Mouse (Mus musculus) urinary bladder, adult 18-20 months (tissue): ENCODE measurements around the gene Fam240b.
A peak's percentile ranks its signal among the peaks of the same experiment; 100 is the strongest.

ENCODE experiments used
- DNase-seq, 2 experiments: peaks; one replicate each; pipeline ENCODE4 v3.0.0; 2022; ENCODE audit warnings: low spot score in 2 of 2, mixed read lengths in 2 of 2

The Fam240b gene

DNA sequence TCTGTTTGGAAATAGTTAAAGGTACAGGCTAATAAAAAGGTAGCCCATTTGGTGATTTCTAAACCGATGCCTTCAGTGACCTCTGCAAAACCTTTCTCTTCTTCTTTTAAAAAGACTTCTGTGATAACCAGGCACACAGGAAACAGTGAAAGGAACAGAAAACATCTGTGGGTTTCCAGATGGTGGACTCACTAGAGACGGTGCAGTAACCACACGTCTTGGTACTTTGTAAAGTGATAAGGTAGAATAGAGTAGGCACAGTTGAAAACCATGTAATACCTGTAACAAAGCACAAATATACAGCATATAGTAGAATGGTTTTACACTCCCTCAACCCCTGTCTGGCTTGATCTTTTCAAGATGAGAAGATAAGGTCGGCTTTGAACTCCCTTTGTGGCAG lies 57.0 kb downstream of the Fam240b start:
- DNase-seq: no peak

DNA sequence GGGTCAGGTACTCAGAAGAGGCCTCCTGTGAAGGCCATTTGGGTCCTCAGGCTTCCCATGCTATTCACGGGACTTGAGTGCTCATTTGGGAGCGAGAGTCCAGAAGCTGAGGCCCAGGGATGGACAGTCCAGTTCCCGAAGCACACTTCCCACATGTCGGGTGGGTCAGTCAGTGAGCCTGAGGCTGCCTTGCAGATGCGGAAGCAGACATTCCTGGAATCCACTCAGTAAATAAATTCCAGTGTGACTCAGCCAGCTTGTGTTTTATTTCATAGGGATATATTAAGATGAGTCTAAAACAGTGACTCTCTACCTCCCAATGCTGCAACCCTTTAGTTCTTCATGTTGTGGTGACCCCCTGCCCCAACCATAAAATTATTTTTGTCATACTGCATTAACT lies 58.1 kb downstream of the Fam240b start:
- no peak for DNase-seq

- DNase-seq: peak; percentile 36 to 53
Observed at GRCm38 (mm10) chr13:64438863-64439452, 58.6 kb downstream of the Fam240b start.

DNA sequence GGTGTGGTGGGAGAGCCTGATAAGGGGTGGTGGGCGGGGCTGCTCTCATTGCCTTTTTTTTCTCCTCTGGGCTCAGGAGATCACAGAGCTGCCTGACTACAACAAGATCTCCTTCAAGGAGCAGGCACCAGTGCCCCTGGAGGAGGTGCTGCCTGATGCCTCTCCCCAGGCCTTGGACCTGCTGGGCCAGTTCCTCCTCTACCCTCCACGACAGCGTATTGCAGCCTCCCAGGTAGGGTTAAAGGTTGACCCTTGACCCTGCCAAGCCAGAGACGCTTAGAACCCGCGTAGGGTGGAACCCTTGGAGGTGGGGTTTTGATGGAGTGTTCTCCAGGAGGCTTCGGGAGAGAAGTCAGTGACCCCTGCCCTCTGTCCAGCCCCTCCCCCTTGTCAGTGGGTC lies 59.8 kb downstream of the Fam240b start:
- DNase-seq: no peak

GRCm38 (mm10) chr13:64432017-64432995 lies 65.3 kb downstream of the Fam240b start, which contains the start of gene Cdk20:
Gene Cdk20 (plus strand): TSS chr13:64432314.
- DNase-seq: peak; percentile 77 to 92
